Mouse (Mus musculus) intestine, postnatal 0 days (tissue): Measurements from ENCODE around the gene Zdhhc25. TPM values are rescaled to one million over a fixed set of nuclear protein-coding genes. Genes with fewer than 3 reads are reported as not detected.

Experiments
- ATAC-seq: fragments of 200-750 bp; cut with Nextera tagmentation; 2 replicates; pipeline ENCODE4 v1.8.0; 2017; ENCODE audit warnings: mild to moderate bottlenecking, moderate TSS enrichment, moderate library complexity
- H3K27ac ChIP-seq: fragments of 300-500 bp; sonication (generic); 2 replicates; pipeline ENCODE4 v1.5.1; 2014; ENCODE audit warnings: mild to moderate bottlenecking, low read depth, low read length, moderate library complexity
- H3K27me3 ChIP-seq: fragments of 300-500 bp; sonication (generic); replicated peaks from 2 replicates; pipeline ENCODE4 v1.6.1; 2014; ENCODE audit warnings: low read length, mixed read lengths; ENCODE audit not compliant: control insufficient read depth, insufficient read depth
- H3K36me3 ChIP-seq: fragments of 300-500 bp; sonication (generic); 2 replicates; pipeline ENCODE4 v1.6.1; 2014; ENCODE audit warnings: mild to moderate bottlenecking, moderate library complexity; ENCODE audit not compliant: control insufficient read depth, insufficient read depth
- H3K4me1 ChIP-seq: fragments of 300-500 bp; sonication (generic); replicated peaks from 2 replicates; pipeline ENCODE4 v1.6.1; 2014; ENCODE audit warnings: antibody characterized with exemption, low read length, mixed read lengths; ENCODE audit not compliant: control insufficient read depth, insufficient read depth
- H3K4me2 ChIP-seq: fragments of 300-500 bp; sonication (generic); replicated peaks from 2 replicates; pipeline ENCODE4 v1.6.1; 2014; ENCODE audit warnings: low read depth, mild to moderate bottlenecking, moderate library complexity
- H3K4me3 ChIP-seq: fragments of 300-500 bp; sonication (generic); 2 replicates; pipeline ENCODE4 v1.5.1; 2014; ENCODE audit warnings: low read depth, low read length
- H3K9ac ChIP-seq: fragments of 300-500 bp; sonication (generic); 2 replicates; pipeline ENCODE4 v1.6.1; 2014; ENCODE audit warnings: mild to moderate bottlenecking, low read depth, low read length
- H3K9me3 ChIP-seq: fragments of 300-500 bp; sonication (generic); 2 replicates; pipeline ENCODE4 v1.6.1; 2016; ENCODE audit warnings: mixed run types; ENCODE audit not compliant: control insufficient read depth
- CTCF ChIP-seq: sonication (generic); IDR thresholded peaks from 2 replicates; pipeline ENCODE4 v1.5.1; 2016; ENCODE audit warnings: low read depth, mild to moderate bottlenecking, control low read depth, antibody characterized with exemption, moderate library complexity
- WGBS: fragments of 180-500 bp; shearing (Covaris S2); extraction: QIAGEN DNeasy Blood & Tissue Kit; methylation state at CpG from one replicate; pipeline ENCODE4 v1.1.7; 2014; 5-methylcytosine and 5-hydroxymethylcytosine counted together
- polyA plus RNA-seq: library from polyadenylated mRNA; unstranded; fragments of >200 nt; fragmentation: Nextera tagmentation; extraction: Ambion mirVana; gene quantifications from 2 replicates; pipeline ENCODE4 v1.2.1, GENCODE M21; 2015

Zdhhc25 gene
- not detected in 2 replicates for polyA plus RNA-seq

DNA sequence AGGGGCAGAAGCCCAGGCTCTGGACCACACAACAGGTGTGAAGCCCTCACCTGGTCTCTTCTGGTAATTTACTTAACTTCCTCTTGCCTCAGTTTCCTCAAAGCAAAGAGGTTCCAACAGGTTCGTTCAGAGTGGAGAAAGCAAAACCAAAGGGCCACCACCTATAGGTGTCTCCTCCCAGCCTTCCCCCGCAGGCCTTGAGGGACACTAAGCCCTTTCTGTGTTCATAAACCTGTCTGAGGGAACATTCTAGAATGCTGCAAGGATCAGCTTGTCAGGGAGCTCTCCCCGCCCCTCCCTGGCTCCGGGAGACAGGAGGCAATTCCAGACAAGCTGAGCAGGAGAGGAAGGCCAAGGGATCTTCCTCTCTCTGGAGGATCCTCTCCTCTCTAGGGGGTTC, at the start of gene Zdhhc25:
Gene Zdhhc25 (plus strand): TSS at position 301 of the 400 bp plus-strand sequence.
- Histone ChIP-seq H3K27ac (no peak within 1 kb of the TSS), H3K36me3 (no peaks in the 10 kb centered on the region), H3K9me3 (no peaks in the 10 kb centered on the region), H3K4me3 (no peak within 1 kb of the TSS), H3K9ac (no peak within 1 kb of the TSS), H3K4me2 (no peak within 1 kb of the TSS), H3K27me3 (no peaks in the 10 kb centered on the region), H3K4me1 (no peaks in the 10 kb centered on the region)
- ATAC-seq = no peak
- WGBS = 87% methylated on average over 4 of the region's 4 CpGs
- TF ChIP-seq CTCF = no peak

DNA sequence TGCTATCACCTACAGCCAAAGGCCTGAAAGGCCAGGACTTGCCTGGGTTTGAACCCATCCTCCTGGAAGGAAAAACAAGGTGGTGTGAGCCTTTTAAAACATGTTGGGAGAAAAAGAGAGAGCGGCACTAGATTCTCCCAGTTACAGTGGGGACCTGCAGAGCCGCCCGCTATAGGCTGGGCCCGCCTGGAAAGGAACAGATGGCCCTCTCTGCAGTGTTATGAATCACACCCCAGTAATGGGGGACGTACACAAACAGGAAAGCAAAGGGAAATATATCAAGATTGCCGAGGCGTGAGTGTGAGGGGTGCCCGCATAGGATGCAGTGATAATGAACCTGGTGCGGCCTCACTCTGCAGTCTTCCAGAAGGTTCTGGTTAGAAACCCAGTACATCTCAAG, 47.2 kb upstream of the Zdhhc25 start:
- Histone ChIP-seq H3K9me3 (no peaks in the 10 kb centered on the region), H3K27ac (no peak overlapping the region), H3K4me3 (no peak overlapping the region), H3K4me2 (no peak overlapping the region), H3K27me3 (no peaks in the 10 kb centered on the region), H3K9ac (no peak overlapping the region), H3K36me3 (no peaks in the 10 kb centered on the region), H3K4me1 (no peaks in the 10 kb centered on the region)
- no peak for ATAC-seq
- 84% methylated on average over 9 of the region's 9 CpGs for WGBS
- TF ChIP-seq CTCF = no peak

GRCm38 (mm10) chr15:88555476-88555875, 44.6 kb upstream of the Zdhhc25 start:
- no peaks in the 10 kb centered on the region for H3K4me1 ChIP-seq
- H3K36me3 ChIP-seq = no peaks in the 10 kb centered on the region
- H3K4me3 ChIP-seq = no peak overlapping the region
- H3K4me2 ChIP-seq = no peak overlapping the region
- no peak overlapping the region for H3K9ac ChIP-seq
- no peaks in the 10 kb centered on the region for H3K27me3 ChIP-seq
- ATAC-seq = no peak
- TF ChIP-seq CTCF = peak; percentile 76
- no peak overlapping the region for H3K27ac ChIP-seq
- 20% methylated on average over 8 of the region's 8 CpGs for WGBS
- no peaks in the 10 kb centered on the region for H3K9me3 ChIP-seq

GRCm38 (mm10) chr15:88560637-88561036, 39.5 kb upstream of the Zdhhc25 start:
- Histone ChIP-seq H3K9ac (no peak overlapping the region), H3K27me3 (no peaks in the 10 kb centered on the region), H3K4me2 (no peak overlapping the region), H3K36me3 (no peaks in the 10 kb centered on the region), H3K27ac (no peak overlapping the region), H3K4me3 (no peak overlapping the region), H3K9me3 (no peaks in the 10 kb centered on the region), H3K4me1 (no peaks in the 10 kb centered on the region)
- ATAC-seq = no peak
- 59% methylated on average over 6 of the region's 6 CpGs for WGBS
- no peak for TF ChIP-seq CTCF

DNA sequence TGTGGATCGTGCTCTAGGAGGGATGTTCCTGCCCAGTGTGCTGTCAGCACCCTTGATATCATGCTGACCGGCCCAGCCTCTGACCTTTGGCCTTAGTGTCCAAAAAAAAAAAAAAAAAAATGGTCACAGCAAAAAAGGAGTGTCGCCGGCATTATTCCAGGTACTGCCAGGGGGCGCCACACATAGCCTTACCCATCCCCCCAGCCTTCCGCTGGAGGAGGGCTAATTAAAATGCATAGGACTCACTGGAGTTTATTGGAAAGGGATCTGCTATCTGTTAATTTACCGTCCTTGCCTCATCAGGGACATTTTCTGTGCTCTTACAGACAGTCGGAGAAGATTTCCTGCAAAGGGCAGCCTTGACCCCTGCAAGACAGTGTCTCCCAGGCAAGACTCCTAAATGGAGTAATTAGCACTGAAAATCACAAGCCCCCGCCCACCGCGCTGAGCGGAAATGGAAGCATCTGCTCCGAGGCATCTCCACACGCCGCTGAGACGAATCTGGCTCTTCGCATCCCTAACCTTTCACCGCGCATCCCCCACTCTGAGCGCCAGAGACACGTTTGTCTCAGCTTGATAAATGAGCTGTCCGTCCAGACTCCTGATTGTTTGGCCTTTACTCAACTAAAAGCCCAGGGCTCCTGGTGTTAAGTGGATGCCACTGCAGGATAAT, 38.9 kb upstream of the Zdhhc25 start:
- no peaks in the 10 kb centered on the region for H3K27me3 ChIP-seq
- H3K9ac ChIP-seq = no peak overlapping the region
- no peak; the same call in 1 of the 2 replicates for TF ChIP-seq CTCF
- H3K9me3 ChIP-seq = no peaks in the 10 kb centered on the region
- WGBS = 9% methylated on average over 22 of the region's 22 CpGs
- H3K27ac ChIP-seq = no peak overlapping the region
- no peak for ATAC-seq
- H3K4me3 ChIP-seq = no peak overlapping the region
- H3K4me1 ChIP-seq = no peaks in the 10 kb centered on the region
- H3K4me2 ChIP-seq = no peak overlapping the region
- H3K36me3 ChIP-seq = no peaks in the 10 kb centered on the region

GRCm38 (mm10) chr15:88565307-88565706, 34.8 kb upstream of the Zdhhc25 start:
- no peak for ATAC-seq

More at GRCm38 (mm10) chr15:88565307-88565706, 34.8 kb upstream of the Zdhhc25 start:
- no peak overlapping the region for H3K9ac ChIP-seq
- no peaks in the 10 kb centered on the region for H3K36me3 ChIP-seq
- no peaks in the 10 kb centered on the region for H3K9me3 ChIP-seq
- H3K27ac ChIP-seq = no peak overlapping the region
- no peak overlapping the region for H3K4me2 ChIP-seq
- no peak overlapping the region for H3K4me3 ChIP-seq
- 68% methylated on average over 9 of the region's 9 CpGs for WGBS
- TF ChIP-seq CTCF = no peak
- H3K27me3 ChIP-seq = no peaks in the 10 kb centered on the region
- no peaks in the 10 kb centered on the region for H3K4me1 ChIP-seq
